Mouse (Mus musculus): ENCODE data around the gene Nudt7. TPM values are rescaled to one million over a fixed set of nuclear protein-coding genes. Genes with fewer than 3 reads are reported as not detected.

Nudt7 gene
- polyA plus RNA-seq, 1 experiment from 2014 or later = 15.1 TPM

DNA sequence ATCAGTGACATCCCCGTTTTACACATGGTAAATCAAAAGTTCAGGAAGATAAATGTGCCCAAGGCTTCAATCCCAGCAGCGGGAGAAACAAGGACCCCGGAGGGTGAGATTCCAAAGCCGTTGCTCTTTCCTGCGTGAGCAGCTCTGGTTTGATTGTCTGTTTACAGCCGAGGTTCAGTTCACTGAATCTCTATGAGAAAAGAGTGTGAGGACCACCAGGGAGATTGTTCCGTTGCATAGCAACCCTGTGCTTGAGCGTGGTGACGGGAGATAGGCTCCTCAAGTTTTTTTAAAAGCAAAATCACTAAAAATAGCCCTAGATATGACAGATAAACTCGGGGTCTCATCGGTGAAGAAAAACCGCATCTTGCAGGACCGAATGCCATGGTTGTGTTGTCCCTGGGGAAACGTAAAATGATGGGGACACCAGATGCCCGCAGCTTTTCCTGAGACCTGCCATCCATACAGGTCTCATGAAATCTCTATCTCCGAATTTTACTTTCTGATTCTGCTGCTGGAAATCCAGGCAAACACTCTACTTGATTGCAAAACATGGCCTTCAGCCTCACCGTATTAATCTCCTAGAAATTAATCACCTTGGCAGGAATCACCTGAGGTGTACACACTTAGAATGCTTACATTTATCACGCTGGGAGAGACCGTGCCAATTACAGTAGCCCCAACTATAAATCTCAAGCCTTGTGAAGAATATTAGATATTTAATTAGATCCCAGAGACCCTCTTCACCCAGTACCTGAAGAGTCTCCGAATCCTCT is 23.8 kb upstream of the Nudt7 start:
- ATAC-seq (ENCODE audit: low read depth) = no peak
- no peak overlapping the region for H3K27ac ChIP-seq (replicated peaks; ENCODE audit: low read depth, low read length)
- WGBS = 82% methylated on average over 20 of the region's 20 CpGs

DNA sequence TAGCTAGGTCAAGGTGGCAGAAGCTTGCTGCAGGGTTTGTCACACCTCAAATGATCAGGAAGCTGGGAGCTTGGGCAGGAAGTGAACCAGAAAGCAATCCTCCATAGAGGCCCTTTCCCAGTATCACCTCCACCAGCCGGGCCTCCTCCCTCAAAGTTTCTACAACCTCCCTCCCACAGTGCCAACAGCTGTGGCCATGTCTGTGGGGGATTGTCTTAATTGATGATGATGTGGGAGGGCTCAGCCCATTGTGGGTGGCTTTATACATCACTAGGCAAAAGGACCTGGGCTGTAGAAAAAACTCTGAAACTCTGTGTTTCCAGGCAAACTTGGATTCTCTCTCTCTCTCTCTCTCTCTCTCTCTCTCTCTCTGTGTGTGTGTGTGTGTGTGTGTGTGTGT is 18.3 kb upstream of the Nudt7 start:
- no peak overlapping the region for H3K4me2 ChIP-seq (ENCODE audit: low read depth, low read length)
- no peak for ATAC-seq (ENCODE audit: low read depth)
- no peaks in the 10 kb centered on the region for H3K27me3 ChIP-seq (replicated peaks; ENCODE audit: control insufficient read depth, insufficient read depth, low read length)
- no peak overlapping the region for H3K9ac ChIP-seq (ENCODE audit: low read depth, low read length)
- no peaks in the 10 kb centered on the region for H3K36me3 ChIP-seq (ENCODE audit: control insufficient read depth, insufficient read depth, low read length)
- WGBS = 38% methylated on average over 1 of the region's 1 CpGs
- no peak for DNase-seq (ENCODE audit: low spot score)
- no peaks in the 10 kb centered on the region for H3K4me1 ChIP-seq (ENCODE audit: control insufficient read depth, insufficient read depth, low read length)
- H3K9me3 ChIP-seq (ENCODE audit: control insufficient read depth, low read length) = no peaks in the 10 kb centered on the region
- no peak overlapping the region for H3K27ac ChIP-seq (replicated peaks; ENCODE audit: low read depth, low read length)
- no peak overlapping the region for H3K4me3 ChIP-seq (ENCODE audit: low read depth, low read length)

More for the DNA sequence above, 23.8 kb upstream of the Nudt7 start:
- no peak for DNase-seq (ENCODE audit: low spot score)
- Histone ChIP-seq H3K4me2 (ENCODE audit: low read depth, low read length) (no peak overlapping the region), H3K4me1 (ENCODE audit: control insufficient read depth, insufficient read depth, low read length) (no peaks in the 10 kb centered on the region), H3K27me3 (replicated peaks; ENCODE audit: control insufficient read depth, insufficient read depth, low read length) (no peaks in the 10 kb centered on the region), H3K36me3 (ENCODE audit: control insufficient read depth, insufficient read depth, low read length) (no peaks in the 10 kb centered on the region), H3K9me3 (ENCODE audit: control insufficient read depth, low read length) (no peaks in the 10 kb centered on the region), H3K9ac (ENCODE audit: low read depth, low read length) (no peak overlapping the region), H3K4me3 (ENCODE audit: low read depth, low read length) (no peak overlapping the region)

DNA sequence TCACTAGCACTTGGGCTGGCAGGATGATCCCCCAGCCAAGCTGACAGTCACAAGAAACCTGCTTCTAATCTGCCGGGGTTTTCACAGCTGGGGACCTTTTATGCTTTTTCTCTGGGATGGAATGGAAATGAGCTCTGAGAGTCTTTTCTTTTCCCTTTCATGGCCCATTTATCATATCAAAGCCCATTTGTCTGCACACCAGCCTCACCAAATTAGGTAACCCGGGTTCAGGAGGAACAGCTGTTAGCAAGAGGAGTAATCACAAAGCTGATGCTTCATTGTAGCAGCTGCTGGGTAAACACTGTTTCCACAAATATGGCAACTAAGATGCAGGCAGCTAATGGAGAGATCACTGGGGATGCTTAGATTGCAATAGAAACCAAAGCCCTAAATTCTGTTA is 17.3 kb upstream of the Nudt7 start:
- no peaks in the 10 kb centered on the region for H3K9me3 ChIP-seq (ENCODE audit: control insufficient read depth, low read length)
- no peak overlapping the region for H3K9ac ChIP-seq (ENCODE audit: low read depth, low read length)
- no peaks in the 10 kb centered on the region for H3K4me1 ChIP-seq (ENCODE audit: control insufficient read depth, insufficient read depth, low read length)
- no peak overlapping the region for H3K4me2 ChIP-seq (ENCODE audit: low read depth, low read length)
- H3K4me3 ChIP-seq (ENCODE audit: low read depth, low read length) = no peak overlapping the region
- no peaks in the 10 kb centered on the region for H3K27me3 ChIP-seq (replicated peaks; ENCODE audit: control insufficient read depth, insufficient read depth, low read length)
- H3K27ac ChIP-seq (replicated peaks; ENCODE audit: low read depth, low read length) = no peak overlapping the region
- ATAC-seq (ENCODE audit: low read depth) = no peak; the same call in 1 of the 2 replicates
- no peaks in the 10 kb centered on the region for H3K36me3 ChIP-seq (ENCODE audit: control insufficient read depth, insufficient read depth, low read length)
- DNase-seq (ENCODE audit: low spot score) = peak; percentile 53
- 0% methylated on average over 2 of the region's 2 CpGs for WGBS

DNA sequence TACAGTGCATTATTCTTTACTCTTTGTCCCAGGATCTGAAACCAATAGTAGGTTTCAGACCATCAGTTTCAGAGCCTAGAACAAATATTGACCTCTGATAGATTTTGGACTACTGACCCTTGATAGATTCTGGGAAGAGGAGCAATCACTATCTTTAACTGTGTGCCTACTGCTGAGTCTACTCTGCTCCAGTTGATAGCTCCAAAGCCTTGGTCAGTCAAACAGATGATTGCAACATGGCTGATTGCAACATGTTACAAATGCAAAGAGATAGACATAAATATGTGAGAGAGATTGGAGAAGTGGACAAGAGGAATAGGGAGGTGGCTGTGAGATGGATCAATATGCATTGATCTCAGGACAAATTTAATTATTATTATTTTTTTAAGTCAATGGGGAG is 15.9 kb upstream of the Nudt7 start:
- ATAC-seq (ENCODE audit: low read depth) (no peak), DNase-seq (ENCODE audit: low spot score) (no peak)
- Histone ChIP-seq H3K9me3 (ENCODE audit: control insufficient read depth, low read length) (no peaks in the 10 kb centered on the region), H3K4me2 (ENCODE audit: low read depth, low read length) (no peak overlapping the region), H3K36me3 (ENCODE audit: control insufficient read depth, insufficient read depth, low read length) (no peaks in the 10 kb centered on the region), H3K4me3 (ENCODE audit: low read depth, low read length) (no peak overlapping the region), H3K4me1 (ENCODE audit: control insufficient read depth, insufficient read depth, low read length) (no peaks in the 10 kb centered on the region), H3K27me3 (replicated peaks; ENCODE audit: control insufficient read depth, insufficient read depth, low read length) (no peaks in the 10 kb centered on the region), H3K9ac (ENCODE audit: low read depth, low read length) (no peak overlapping the region), H3K27ac (replicated peaks; ENCODE audit: low read depth, low read length) (no peak overlapping the region)

DNA sequence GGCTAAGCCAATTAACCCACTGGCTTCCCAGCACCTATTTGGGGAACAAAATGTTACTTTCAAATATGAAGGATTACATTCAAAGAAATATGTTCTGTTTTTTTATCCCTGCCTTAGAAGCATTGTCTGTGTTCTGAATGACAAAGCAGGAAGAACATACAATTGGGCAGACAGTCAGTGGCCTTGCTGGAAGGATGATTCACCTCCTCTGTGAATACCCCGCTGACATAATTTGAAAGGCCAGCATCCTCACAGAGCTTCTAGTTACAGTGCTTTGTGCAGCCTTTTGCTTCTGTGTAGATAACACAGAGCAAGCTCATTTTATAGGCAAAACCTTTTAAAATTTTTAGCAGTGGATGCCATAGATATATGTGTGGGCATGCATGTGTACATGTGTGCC is 11.6 kb upstream of the Nudt7 start:
- no peak for DNase-seq (ENCODE audit: low spot score)
- no peaks in the 10 kb centered on the region for H3K27me3 ChIP-seq (replicated peaks; ENCODE audit: control insufficient read depth, insufficient read depth, low read length)
- WGBS = 65% methylated on average over 1 of the region's 1 CpGs
- no peak overlapping the region for H3K27ac ChIP-seq (replicated peaks; ENCODE audit: low read depth, low read length)
- no peak overlapping the region for H3K4me3 ChIP-seq (ENCODE audit: low read depth, low read length)
- H3K9ac ChIP-seq (ENCODE audit: low read depth, low read length) = no peak overlapping the region
- no peaks in the 10 kb centered on the region for H3K36me3 ChIP-seq (ENCODE audit: control insufficient read depth, insufficient read depth, low read length)
- no peak overlapping the region for H3K4me2 ChIP-seq (ENCODE audit: low read depth, low read length)
- H3K9me3 ChIP-seq (ENCODE audit: control insufficient read depth, low read length) = no peaks in the 10 kb centered on the region
- no peak for ATAC-seq (ENCODE audit: low read depth)
- H3K4me1 ChIP-seq (ENCODE audit: control insufficient read depth, insufficient read depth, low read length) = no peaks in the 10 kb centered on the region

DNA sequence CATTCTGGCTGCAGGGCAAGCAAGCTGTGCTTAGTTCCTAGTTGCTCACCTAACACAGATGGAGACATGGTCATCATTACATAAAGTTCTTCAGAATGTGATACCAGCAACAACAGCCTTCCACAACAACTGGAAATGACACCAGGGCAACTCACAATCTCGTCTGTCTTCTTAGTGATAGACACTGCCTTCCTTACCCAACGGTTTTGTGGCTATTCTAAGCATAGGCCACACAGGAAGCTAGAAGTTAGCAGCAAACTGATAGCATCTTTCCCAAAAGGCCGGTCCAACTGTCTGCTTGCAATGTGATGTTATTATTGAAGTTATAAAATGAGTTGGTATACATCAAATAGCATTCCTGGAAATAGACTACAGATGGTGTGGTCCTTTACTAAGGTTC is 9.7 kb upstream of the Nudt7 start:
- H3K4me1 ChIP-seq (ENCODE audit: control insufficient read depth, insufficient read depth, low read length) = no peaks in the 10 kb centered on the region
- WGBS = 55% methylated on average over 3 of the region's 3 CpGs
- H3K4me2 ChIP-seq (ENCODE audit: low read depth, low read length) = no peak overlapping the region
- H3K27ac ChIP-seq (replicated peaks; ENCODE audit: low read depth, low read length) = no peak overlapping the region
- no peak overlapping the region for H3K4me3 ChIP-seq (ENCODE audit: low read depth, low read length)
- H3K27me3 ChIP-seq (replicated peaks; ENCODE audit: control insufficient read depth, insufficient read depth, low read length) = no peaks in the 10 kb centered on the region
- DNase-seq (ENCODE audit: low spot score) (no peak), ATAC-seq (ENCODE audit: low read depth) (no peak)
- no peaks in the 10 kb centered on the region for H3K9me3 ChIP-seq (ENCODE audit: control insufficient read depth, low read length)
- no peak overlapping the region for H3K9ac ChIP-seq (ENCODE audit: low read depth, low read length)
- H3K36me3 ChIP-seq (ENCODE audit: control insufficient read depth, insufficient read depth, low read length) = no peaks in the 10 kb centered on the region

DNA sequence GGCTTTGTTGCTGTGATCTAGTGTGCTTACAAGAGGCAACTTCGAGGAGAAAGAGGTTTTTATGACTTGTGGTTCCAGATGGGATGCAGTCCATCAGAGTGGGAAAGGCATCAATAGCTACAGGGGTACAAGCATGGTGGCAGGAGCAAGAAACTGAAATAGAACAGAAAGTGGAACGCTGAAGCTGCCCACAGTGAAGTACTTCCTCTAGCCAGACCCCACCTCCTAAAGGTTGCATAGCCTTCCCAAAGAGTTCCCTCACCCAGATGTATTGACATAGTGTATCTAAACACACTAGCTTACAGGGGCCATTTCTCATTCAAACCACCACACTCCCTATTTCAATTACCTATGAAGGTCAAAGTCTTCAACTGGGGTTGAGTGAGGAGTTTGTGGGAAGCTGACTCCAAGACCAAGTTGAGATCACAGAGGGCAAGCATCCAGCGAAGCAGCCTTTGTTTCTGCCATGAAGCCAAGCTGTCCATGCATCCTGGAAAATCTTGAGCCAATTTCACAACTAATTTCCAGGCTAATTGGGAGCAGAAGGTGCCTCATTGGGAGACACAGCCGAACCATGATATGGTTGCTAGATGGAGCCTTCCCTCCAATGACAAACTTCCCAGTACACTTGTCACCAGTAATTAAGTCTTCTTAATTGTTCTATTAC is 9.1 kb upstream of the Nudt7 start:
- ATAC-seq (ENCODE audit: low read depth) (no peak), DNase-seq (ENCODE audit: low spot score) (no peak)
- Histone ChIP-seq H3K36me3 (ENCODE audit: control insufficient read depth, insufficient read depth, low read length) (no peaks in the 10 kb centered on the region), H3K9ac (ENCODE audit: low read depth, low read length) (no peak overlapping the region), H3K27ac (replicated peaks; ENCODE audit: low read depth, low read length) (no peak overlapping the region), H3K4me2 (ENCODE audit: low read depth, low read length) (no peak overlapping the region), H3K27me3 (replicated peaks; ENCODE audit: control insufficient read depth, insufficient read depth, low read length) (no peaks in the 10 kb centered on the region), H3K4me3 (ENCODE audit: low read depth, low read length) (no peak overlapping the region), H3K4me1 (ENCODE audit: control insufficient read depth, insufficient read depth, low read length) (no peaks in the 10 kb centered on the region), H3K9me3 (ENCODE audit: control insufficient read depth, low read length) (no peaks in the 10 kb centered on the region)
- 64% methylated on average over 4 of the region's 4 CpGs for WGBS

DNA sequence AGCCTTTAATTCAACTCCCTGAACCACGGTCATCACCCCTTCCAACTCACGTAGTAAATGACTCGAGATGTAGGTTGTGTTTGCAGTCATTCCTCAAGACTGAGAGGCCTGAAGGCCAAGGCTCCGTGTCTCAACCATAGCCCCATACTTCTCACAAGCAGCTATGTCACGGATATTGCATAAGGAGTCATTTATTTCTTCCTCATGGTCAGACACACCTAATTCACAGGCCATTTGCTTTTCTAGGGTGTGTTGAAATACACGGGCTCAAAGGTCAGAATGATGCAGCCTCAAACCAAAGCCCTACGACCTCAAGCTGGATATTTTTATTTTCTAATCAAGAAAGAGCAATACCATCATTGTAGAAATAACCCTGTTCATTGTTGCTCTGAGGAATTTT is 2.5 kb upstream of the Nudt7 start:
- Histone ChIP-seq H3K9me3 (ENCODE audit: control insufficient read depth, low read length) (no peaks in the 10 kb centered on the region), H3K4me3 (ENCODE audit: low read depth, low read length) (no peak overlapping the region), H3K27me3 (replicated peaks; ENCODE audit: control insufficient read depth, insufficient read depth, low read length) (no peaks in the 10 kb centered on the region), H3K36me3 (ENCODE audit: control insufficient read depth, insufficient read depth, low read length) (no peaks in the 10 kb centered on the region), H3K9ac (ENCODE audit: low read depth, low read length) (no peak overlapping the region), H3K4me2 (ENCODE audit: low read depth, low read length) (no peak overlapping the region), H3K27ac (replicated peaks; ENCODE audit: low read depth, low read length) (no peak overlapping the region), H3K4me1 (ENCODE audit: control insufficient read depth, insufficient read depth, low read length) (peaks cover 5% of the 10 kb centered on the region; the same call in 1 of the 2 replicates)
- DNase-seq (ENCODE audit: low spot score) (no peak), ATAC-seq (ENCODE audit: low read depth) (no peak)
- WGBS = 84% methylated on average over 7 of the region's 7 CpGs

DNA sequence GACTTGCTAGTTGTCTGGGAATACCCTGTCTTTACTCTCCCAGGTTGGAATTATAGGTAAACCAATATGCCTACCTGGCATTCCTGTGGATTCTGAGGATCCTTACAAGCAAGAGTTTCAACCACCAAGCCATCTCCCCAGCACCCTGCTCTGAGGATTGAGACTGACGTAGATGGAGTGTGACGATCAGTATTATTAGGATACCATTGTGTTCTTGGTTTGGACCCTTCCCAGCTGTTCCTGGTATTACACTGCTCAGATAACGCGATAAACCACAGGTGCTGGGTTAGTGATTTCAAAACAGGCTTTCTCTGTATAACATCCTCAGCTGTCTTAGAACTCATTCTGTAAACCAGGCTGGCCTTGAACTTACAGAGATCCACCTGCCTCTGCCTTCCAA is 1.9 kb upstream of the Nudt7 start:
- H3K9me3 ChIP-seq (ENCODE audit: control insufficient read depth, low read length) = no peaks in the 10 kb centered on the region
- H3K4me2 ChIP-seq (ENCODE audit: low read depth, low read length) = no peak overlapping the region
- H3K4me3 ChIP-seq (ENCODE audit: low read depth, low read length) = no peak overlapping the region
- H3K36me3 ChIP-seq (ENCODE audit: control insufficient read depth, insufficient read depth, low read length) = no peaks in the 10 kb centered on the region
- H3K9ac ChIP-seq (ENCODE audit: low read depth, low read length) = no peak overlapping the region
- peaks cover 5% of the 10 kb centered on the region; the same call in 1 of the 2 replicates for H3K4me1 ChIP-seq (ENCODE audit: control insufficient read depth, insufficient read depth, low read length)
- DNase-seq (ENCODE audit: low spot score) (no peak), ATAC-seq (ENCODE audit: low read depth) (no peak)
- WGBS = 84% methylated on average over 4 of the region's 4 CpGs
- H3K27me3 ChIP-seq (replicated peaks; ENCODE audit: control insufficient read depth, insufficient read depth, low read length) = no peaks in the 10 kb centered on the region
- no peak overlapping the region for H3K27ac ChIP-seq (replicated peaks; ENCODE audit: low read depth, low read length)
